Mouse (Mus musculus) adrenal gland (tissue): ENCODE measurements around the gene Lrrc4c.

ENCODE experiments used
- intact Hi-C: fragments of 180-260 bp; cut with DNase I; formaldehyde crosslinking; loops from one replicate; pipeline ENCODE4 v1.15.1; 2025
- long read RNA-seq, 2 experiments: library from polyadenylated mRNA; unstranded; transcript quantifications; one replicate each; pipeline ENCODE4 v2.0.0; 2020; ENCODE audit warnings: borderline replicate concordance in 1 of 2; ENCODE audit not compliant: insufficient replicate concordance in 1 of 2

Gene Lrrc4c
- long read RNA-seq, experiment 1, partial matches to known transcripts: 0 of 7 reads
- long read RNA-seq, experiment 1, other reads (novel, unspliced or antisense): 5 of 7 reads
- long read RNA-seq, experiment 2, partial matches to known transcripts: 0 of 3 reads
- long read RNA-seq, experiment 2, other reads (novel, unspliced or antisense): 1 of 3 reads

- intact Hi-C loops: loop anchor here (10.0 kb wide), 1 partner anchor 1083 kb away; no protein-coding TSS in a partner anchor
Measured at GRCm38 (mm10) chr2:96317387-96318299, at the start of gene Lrrc4c. Gene Lrrc4c, plus strand, starts transcription at chr2:96318169.

- intact Hi-C loops: no loop called here
Measured at GRCm38 (mm10) chr2:96275061-96275460, 42.9 kb upstream of the Lrrc4c start.

GRCm38 (mm10) chr2:96282926-96283325 lies 35.0 kb upstream of the Lrrc4c start:
- intact Hi-C loops: loop anchor here (10.0 kb wide), 1 partner anchor 1818 kb away; no protein-coding TSS in a partner anchor

- intact Hi-C loops: loop anchor here (10.0 kb wide), 1 partner anchor 1823 kb away; no protein-coding TSS in a partner anchor
Measured at GRCm38 (mm10) chr2:96287512-96287911, 30.5 kb upstream of the Lrrc4c start.

GRCm38 (mm10) chr2:96290541-96290940 lies 27.4 kb upstream of the Lrrc4c start:
- intact Hi-C loops: no loop called here

- intact Hi-C loops: loop anchor here (10.0 kb wide), 1 partner anchor 1080 kb away; no protein-coding TSS in a partner anchor
Measured at GRCm38 (mm10) chr2:96315034-96315433, 2.9 kb upstream of the Lrrc4c start.

GRCm38 (mm10) chr2:96316531-96316930 lies 1.4 kb upstream of the Lrrc4c start:
- intact Hi-C loops: loop anchor here (10.0 kb wide), 1 partner anchor 1082 kb away; no protein-coding TSS in a partner anchor

GRCm38 (mm10) chr2:96318556-96318955 lies 587 bp downstream of the Lrrc4c start:
- intact Hi-C loops: loop anchor here (10.0 kb wide), 1 partner anchor 1084 kb away; no protein-coding TSS in a partner anchor

GRCm38 (mm10) chr2:96319201-96319600 lies 1.2 kb downstream of the Lrrc4c start:
- intact Hi-C loops: loop anchor here (10.0 kb wide), 1 partner anchor 1084 kb away; no protein-coding TSS in a partner anchor

- intact Hi-C loops: loop anchor here (10.0 kb wide), 1 partner anchor 1085 kb away; no protein-coding TSS in a partner anchor
Measured at GRCm38 (mm10) chr2:96319649-96320048, 1.7 kb downstream of the Lrrc4c start.

GRCm38 (mm10) chr2:96334652-96335051 lies 16.7 kb downstream of the Lrrc4c start:
- intact Hi-C loops: no loop called here

- intact Hi-C loops: no loop called here
Measured at GRCm38 (mm10) chr2:96337354-96337753, 19.4 kb downstream of the Lrrc4c start.

- intact Hi-C loops: no loop called here
Measured at GRCm38 (mm10) chr2:96401186-96401811, 83.3 kb downstream of the Lrrc4c start.

GRCm38 (mm10) chr2:96402514-96402913 lies 84.5 kb downstream of the Lrrc4c start:
- intact Hi-C loops: no loop called here

- intact Hi-C loops: no loop called here
Measured at GRCm38 (mm10) chr2:96406856-96407255, 88.9 kb downstream of the Lrrc4c start.

GRCm38 (mm10) chr2:96411182-96411581 lies 93.2 kb downstream of the Lrrc4c start:
- intact Hi-C loops: no loop called here

GRCm38 (mm10) chr2:96461566-96461965 lies 143.6 kb downstream of the Lrrc4c start:
- intact Hi-C loops: no loop called here

GRCm38 (mm10) chr2:96475674-96476073 lies 157.7 kb downstream of the Lrrc4c start:
- intact Hi-C loops: no loop called here

GRCm38 (mm10) chr2:96499116-96499882 lies 181.3 kb downstream of the Lrrc4c start:
- intact Hi-C loops: no loop called here

- intact Hi-C loops: no loop called here
Measured at GRCm38 (mm10) chr2:96504140-96504539, 186.2 kb downstream of the Lrrc4c start.

GRCm38 (mm10) chr2:96505641-96506040 lies 187.7 kb downstream of the Lrrc4c start:
- intact Hi-C loops: no loop called here
